Mouse (Mus musculus) layer of hippocampus, postnatal 10 days (tissue): ENCODE data around the gene Pcdh9. TPM values are rescaled to one million over a fixed set of nuclear protein-coding genes. Genes with fewer than 3 reads are reported as not detected.
A peak's percentile ranks its signal among the peaks of the same experiment; 100 is the strongest.

Source experiments
- DNase-seq, 2 experiments: peaks; one replicate each; pipeline ENCODE4 v3.0.0; 2021; ENCODE audit warnings: low spot score in 2 of 2
- long read RNA-seq: library from polyadenylated mRNA; stranded (forward); transcript quantifications from one replicate; pipeline ENCODE4 v2.0.0, GENCODE M21; 2023
- total RNA-seq, 2 experiments: library from RNA; stranded (reverse); gene quantifications; 2 replicates each; pipeline ENCODE4 v1.2.3; 2021

The Pcdh9 gene
- total RNA-seq = 100 to 1,000 TPM; 150 to 158 TPM
- long read RNA-seq, transcript Pcdh9-203 (1 exons, 656 nt) = major isoform, 7 of 19 reads
- long read RNA-seq, partial matches to known transcripts = 4 of 19 reads
- long read RNA-seq, other reads (novel, unspliced or antisense) = 8 of 19 reads

- peak; percentile 98 for DNase-seq
Observed at GRCm38 (mm10) chr14:93890519-93891370, at the start of gene Pcdh9. Gene Pcdh9 (minus strand): TSS chr14:93890679.

- no peak for DNase-seq
Observed at GRCm38 (mm10) chr14:93906928-93907327, 16.4 kb upstream of the Pcdh9 start.

GRCm38 (mm10) chr14:93898533-93898932, 8.1 kb upstream of the Pcdh9 start:
- no peak for DNase-seq

- DNase-seq = no peak
Observed at GRCm38 (mm10) chr14:93895131-93895530, 4.7 kb upstream of the Pcdh9 start.

GRCm38 (mm10) chr14:93891371-93891746, 880 bp upstream of the Pcdh9 start:
- no peak for DNase-seq

GRCm38 (mm10) chr14:93889839-93890518, 500 bp downstream of the Pcdh9 start:
- no peak for DNase-seq

- DNase-seq = no peak
Observed at GRCm38 (mm10) chr14:93889231-93889630, 1.2 kb downstream of the Pcdh9 start.

- DNase-seq = no peak
Observed at GRCm38 (mm10) chr14:93888346-93888745, 2.1 kb downstream of the Pcdh9 start.

- DNase-seq = no peak
Observed at GRCm38 (mm10) chr14:93887066-93887465, 3.4 kb downstream of the Pcdh9 start.

GRCm38 (mm10) chr14:93885551-93886084, 4.9 kb downstream of the Pcdh9 start:
- no peak for DNase-seq

GRCm38 (mm10) chr14:93884467-93884866, 6.0 kb downstream of the Pcdh9 start:
- peak; percentile 82 to 88 for DNase-seq

GRCm38 (mm10) chr14:93880071-93880470, 10.4 kb downstream of the Pcdh9 start:
- DNase-seq = no peak

- DNase-seq = no peak
Observed at GRCm38 (mm10) chr14:93875968-93876367, 14.5 kb downstream of the Pcdh9 start.

GRCm38 (mm10) chr14:93868211-93868610, 22.3 kb downstream of the Pcdh9 start:
- DNase-seq = no peak

- DNase-seq = no peak
Observed at GRCm38 (mm10) chr14:93858069-93858468, 32.4 kb downstream of the Pcdh9 start.

- DNase-seq = no peak
Observed at GRCm38 (mm10) chr14:93846091-93846677, 44.3 kb downstream of the Pcdh9 start.

- no peak for DNase-seq
Observed at GRCm38 (mm10) chr14:93842686-93843288, 47.7 kb downstream of the Pcdh9 start.

- DNase-seq = no peak
Observed at GRCm38 (mm10) chr14:93832511-93832910, 58.0 kb downstream of the Pcdh9 start.

GRCm38 (mm10) chr14:93827159-93827558, 63.3 kb downstream of the Pcdh9 start:
- DNase-seq = no peak

GRCm38 (mm10) chr14:93826042-93826462, 64.4 kb downstream of the Pcdh9 start:
- DNase-seq = peak; percentile 12 to 21

GRCm38 (mm10) chr14:93818845-93819244, 71.6 kb downstream of the Pcdh9 start:
- DNase-seq = no peak
